8 mouse cellular contexts compared by ENCODE assay signal in genomic region chr5:34549135-34549482, GRCm38 (mm10). TPM values are rescaled to one million over a fixed set of nuclear protein-coding genes. Genes with fewer than 3 reads are reported as not detected.
A peak's percentile ranks its signal among the peaks of the same experiment; 100 is the strongest.
DNase-seq lines count a peak whose midpoint lies in the region; ATAC-seq and TF ChIP-seq lines count a peak whose summit lies in the region.

No protein-coding gene starts in this region.

- H3K27ac ChIP-seq in heart, postnatal 0 days (ENCODE audit: low read depth): no peak overlapping the region
- H3K27ac ChIP-seq in embryonic facial prominence, embryonic 10.5 days (replicated peaks): peak overlapping the region; percentile 96
- no peak overlapping the region for H3K27ac ChIP-seq in midbrain, embryonic 11.5 days (ENCODE audit: low read depth, low read length)

- no peak for ATAC-seq in heart, postnatal 0 days (ENCODE audit: insufficient read depth, low read depth)
- peak; percentile 7 for ATAC-seq in inflammation-experienced regulatory T-cells, adult 6 months
- peak; percentile 25; the same call in 1 of the 2 replicates for ATAC-seq in midbrain, embryonic 11.5 days (ENCODE audit: low FRiP score)
- no peak for ATAC-seq in monocyte, adult 5-6 weeks (replicated peaks; ENCODE audit: insufficient number of reproducible peaks, low FRiP score, low TSS enrichment, poor library complexity, severe bottlenecking)

- H3K9me3 ChIP-seq in heart, postnatal 0 days (replicated peaks; ENCODE audit: control insufficient read depth, low read length): no peaks in the 10 kb centered on the region
- no peaks in the 10 kb centered on the region for H3K9me3 ChIP-seq in embryonic facial prominence, embryonic 10.5 days
- H3K9me3 ChIP-seq in midbrain, embryonic 11.5 days (ENCODE audit: control insufficient read depth, low read length): no peaks in the 10 kb centered on the region

- no peak for TF ChIP-seq CTCF in heart, postnatal 0 days (IDR thresholded peaks at IDR 0.05; ENCODE audit: low read depth)

- H3K4me3 ChIP-seq in heart, postnatal 0 days (ENCODE audit: low read depth, low read length): peak overlapping the region; percentile 66
- peak overlapping the region; percentile 92 for H3K4me3 ChIP-seq in embryonic facial prominence, embryonic 10.5 days
- peak overlapping the region; percentile 68 for H3K4me3 ChIP-seq in midbrain, embryonic 11.5 days (ENCODE audit: low read depth, low read length)

- TF ChIP-seq EP300 in heart, postnatal 0 days (IDR thresholded peaks at IDR 0.05; ENCODE audit: low read depth): no peak

- H3K36me3 ChIP-seq in heart, postnatal 0 days (replicated peaks; ENCODE audit: control insufficient read depth, insufficient read depth, low read length): no peaks in the 10 kb centered on the region
- H3K36me3 ChIP-seq in embryonic facial prominence, embryonic 10.5 days (replicated peaks): peaks cover 29% of the 10 kb centered on the region
- H3K36me3 ChIP-seq in midbrain, embryonic 11.5 days (ENCODE audit: control insufficient read depth, insufficient read depth, low read length): peaks cover 3% of the 10 kb centered on the region; the same call in 1 of the 2 replicates

- H3K9ac ChIP-seq in heart, postnatal 0 days (replicated peaks; ENCODE audit: low read depth, low read length): peak overlapping the region; percentile 80
- H3K9ac ChIP-seq in midbrain, embryonic 11.5 days (ENCODE audit: low read length): peak overlapping the region; percentile 94

- 22% methylated on average over 8 of the region's 8 CpGs for WGBS in heart, postnatal 0 days
- 25% methylated on average over 8 of the region's 8 CpGs for WGBS in embryonic facial prominence, embryonic 10.5 days
- WGBS in midbrain, embryonic 11.5 days: 30% methylated on average over 8 of the region's 8 CpGs

- H3K27me3 ChIP-seq in heart, postnatal 0 days (ENCODE audit: control insufficient read depth, insufficient read depth, low read length): no peaks in the 10 kb centered on the region
- no peaks in the 10 kb centered on the region; the same call in 1 of the 2 replicates for H3K27me3 ChIP-seq in embryonic facial prominence, embryonic 10.5 days (replicated peaks; ENCODE audit: low read depth, poor library complexity, severe bottlenecking)
- no peaks in the 10 kb centered on the region for H3K27me3 ChIP-seq in midbrain, embryonic 11.5 days (ENCODE audit: control insufficient read depth, insufficient read depth, low read length)

- peaks cover 11% of the 10 kb centered on the region; the same call in 1 of the 2 replicates for H3K4me1 ChIP-seq in heart, postnatal 0 days (ENCODE audit: control insufficient read depth, insufficient read depth)
- peaks cover 21% of the 10 kb centered on the region for H3K4me1 ChIP-seq in embryonic facial prominence, embryonic 10.5 days
- H3K4me1 ChIP-seq in midbrain, embryonic 11.5 days (ENCODE audit: control insufficient read depth, insufficient read depth, low read length): peaks cover 5% of the 10 kb centered on the region; the same call in 1 of the 2 replicates

- no peak for DNase-seq in heart, postnatal 0 days (ENCODE audit: low spot score)
- DNase-seq in heart, postnatal 4 days: no peak
- no peak for DNase-seq in embryonic facial prominence, embryonic 10.5 days (ENCODE audit: low spot score)
- DNase-seq in midbrain, embryonic 11.5 days (ENCODE audit: low spot score, missing footprints): no peak
- no peak for DNase-seq in urinary bladder, adult 2 months (ENCODE audit: low spot score)
- DNase-seq in right cerebral cortex, adult 2 months (ENCODE audit: low spot score in 2 of 2): no peak

- peak overlapping the region; percentile 88 for H3K4me2 ChIP-seq in heart, postnatal 0 days (ENCODE audit: low read depth, low read length)
- peak overlapping the region; percentile 78 for H3K4me2 ChIP-seq in midbrain, embryonic 11.5 days

RNA-seq across cellular contexts. Expression of gene Sh3bp2, which starts 23.5 kb away (rescaled TPM):
- total RNA-seq in heart, postnatal 0 days (2014; rRNA removed; ENCODE audit: low replicate concordance): 5.3 and 8.2 TPM in 2 replicates
- 1.5 and 1.6 TPM in 2 replicates for polyA plus RNA-seq in heart, postnatal 0 days (2015; fragmentation: Nextera tagmentation; extraction: Ambion mirVana)
- 1 to 10 TPM; 6.1 to 7.9 TPM for total RNA-seq in heart, postnatal 4 days (2021)
- 7.3 and 8.7 TPM in 2 replicates for polyA plus RNA-seq in embryonic facial prominence, embryonic 10.5 days (2016; fragmentation: Nextera tagmentation; extraction: Ambion mirVana)
- polyA plus RNA-seq in inflammation-experienced regulatory T-cells, adult 6 months (2017; shearing (Covaris generic)): 10 to 100 TPM in 2 of 3 experiments, 1 to 10 TPM in 1; 4.0 to 15.0 (median 10.2) TPM
- 7.0 and 12.4 TPM in 2 replicates for polyA plus RNA-seq in midbrain, embryonic 11.5 days (2014; fragmentation: Nextera tagmentation; extraction: Ambion mirVana)
- polyA plus RNA-seq in urinary bladder, adult 2 months (2012; rRNA removed): 7.5 and 7.8 TPM in 2 replicates
- total RNA-seq in monocyte, adult 5-6 weeks (2017): 80.1 to 108 TPM (median 88.7 TPM) in 3 replicates

RNA-seq across cellular contexts. Expression of gene Add1, which starts 24.4 kb away (rescaled TPM):
- total RNA-seq in heart, postnatal 0 days (2014; rRNA removed; ENCODE audit: low replicate concordance): 203 and 246 TPM in 2 replicates
- polyA plus RNA-seq in heart, postnatal 0 days (2015; fragmentation: Nextera tagmentation; extraction: Ambion mirVana): 100 and 104 TPM in 2 replicates
- total RNA-seq in heart, postnatal 4 days (2021): 100 to 1,000 TPM; 202 to 209 TPM
- 158 and 166 TPM in 2 replicates for polyA plus RNA-seq in embryonic facial prominence, embryonic 10.5 days (2016; fragmentation: Nextera tagmentation; extraction: Ambion mirVana)
- 100 to 1,000 TPM in 1 of 3 experiments, 10 to 100 TPM in 2; 91.1 to 101 (median 93.7) TPM for polyA plus RNA-seq in inflammation-experienced regulatory T-cells, adult 6 months (2017; shearing (Covaris generic))
- 150 and 160 TPM in 2 replicates for polyA plus RNA-seq in midbrain, embryonic 11.5 days (2014; fragmentation: Nextera tagmentation; extraction: Ambion mirVana)
- polyA plus RNA-seq in urinary bladder, adult 2 months (2012; rRNA removed): 232 and 250 TPM in 2 replicates
- 174 to 248 TPM (median 209 TPM) in 3 replicates for total RNA-seq in monocyte, adult 5-6 weeks (2017)

RNA-seq across cellular contexts. Expression of gene Tnip2, which starts 35.3 kb away (rescaled TPM):
- total RNA-seq in heart, postnatal 0 days (2014; rRNA removed; ENCODE audit: low replicate concordance): 11.9 and 15.3 TPM in 2 replicates
- 9.1 and 11.9 TPM in 2 replicates for polyA plus RNA-seq in heart, postnatal 0 days (2015; fragmentation: Nextera tagmentation; extraction: Ambion mirVana)
- 10 to 100 TPM in 1 of 2 experiments, 1 to 10 TPM in 1; 8.8 to 10.3 TPM for total RNA-seq in heart, postnatal 4 days (2021)
- 4.1 and 4.8 TPM in 2 replicates for polyA plus RNA-seq in embryonic facial prominence, embryonic 10.5 days (2016; fragmentation: Nextera tagmentation; extraction: Ambion mirVana)
- polyA plus RNA-seq in inflammation-experienced regulatory T-cells, adult 6 months (2017; shearing (Covaris generic)): 10 to 100 TPM; 19.0 to 32.4 (median 27.2) TPM
- polyA plus RNA-seq in midbrain, embryonic 11.5 days (2014; fragmentation: Nextera tagmentation; extraction: Ambion mirVana): 4.4 and 5.5 TPM in 2 replicates
- 39.9 and 43.9 TPM in 2 replicates for polyA plus RNA-seq in urinary bladder, adult 2 months (2012; rRNA removed)
- 62.3 to 78.2 TPM (median 78.0 TPM) in 3 replicates for total RNA-seq in monocyte, adult 5-6 weeks (2017)

Comparison
In these comparisons a context has a peak if more than half of its experiments do, and no peak if none do; other contexts are left out.
1. ATAC-seq: peak in inflammation-experienced regulatory T-cells, adult 6 months (single experiment) and midbrain, embryonic 11.5 days (single experiment); none in heart, postnatal 0 days (single experiment) and monocyte, adult 5-6 weeks (single experiment).
2. Peak in every context shown above with its lines, with median percentiles within 50 percentile points of each other: H3K4me3 ChIP-seq.